Mouse (Mus musculus) skeletal muscle tissue, adult 2 months (tissue): ENCODE results near the gene Sbds.
A peak's percentile ranks its signal among the peaks of the same experiment; 100 is the strongest.
"Not testable (repeated sequence)": the region's sequence is repeated elsewhere in the genome, so short reads cannot be mapped to it uniquely, and the experiment has no call there.

ENCODE experiments used
- DNase-seq: peaks from one replicate; pipeline ENCODE4 v3.0.0-alpha.2; 2012; ENCODE audit warnings: low read depth, low spot score

Gene Sbds

DNA sequence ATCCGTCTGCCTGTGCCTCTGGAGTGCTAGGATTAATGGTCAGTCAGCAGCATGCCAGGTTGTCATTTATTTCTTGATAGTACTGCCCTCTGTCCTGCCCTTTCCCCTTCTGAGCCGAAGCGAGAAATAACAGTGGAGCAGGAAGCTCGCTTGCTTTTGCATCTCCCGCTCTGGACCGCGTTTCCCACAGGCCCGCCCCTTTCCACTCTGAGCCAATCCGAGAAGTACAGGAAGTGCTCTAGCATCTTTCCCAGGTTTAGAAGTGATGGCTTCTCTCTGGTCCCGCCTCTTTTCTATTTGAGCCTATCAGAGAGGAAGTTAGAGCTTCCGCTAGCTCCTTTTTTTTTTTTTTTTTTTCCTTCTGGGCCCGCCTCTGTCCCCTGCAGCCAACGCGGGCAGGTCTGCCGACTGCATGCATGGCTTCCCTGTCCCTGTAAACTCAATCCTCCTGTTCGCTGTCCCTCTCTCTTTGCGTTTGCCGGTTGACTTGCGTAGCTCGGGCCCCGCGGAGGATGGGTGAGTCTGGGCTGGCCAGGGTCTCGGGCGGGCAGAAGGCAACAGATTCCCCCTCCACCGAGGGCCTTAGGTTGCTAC is 1.4 kb upstream of the Sbds start:
- peak; percentile 96 for DNase-seq

DNA sequence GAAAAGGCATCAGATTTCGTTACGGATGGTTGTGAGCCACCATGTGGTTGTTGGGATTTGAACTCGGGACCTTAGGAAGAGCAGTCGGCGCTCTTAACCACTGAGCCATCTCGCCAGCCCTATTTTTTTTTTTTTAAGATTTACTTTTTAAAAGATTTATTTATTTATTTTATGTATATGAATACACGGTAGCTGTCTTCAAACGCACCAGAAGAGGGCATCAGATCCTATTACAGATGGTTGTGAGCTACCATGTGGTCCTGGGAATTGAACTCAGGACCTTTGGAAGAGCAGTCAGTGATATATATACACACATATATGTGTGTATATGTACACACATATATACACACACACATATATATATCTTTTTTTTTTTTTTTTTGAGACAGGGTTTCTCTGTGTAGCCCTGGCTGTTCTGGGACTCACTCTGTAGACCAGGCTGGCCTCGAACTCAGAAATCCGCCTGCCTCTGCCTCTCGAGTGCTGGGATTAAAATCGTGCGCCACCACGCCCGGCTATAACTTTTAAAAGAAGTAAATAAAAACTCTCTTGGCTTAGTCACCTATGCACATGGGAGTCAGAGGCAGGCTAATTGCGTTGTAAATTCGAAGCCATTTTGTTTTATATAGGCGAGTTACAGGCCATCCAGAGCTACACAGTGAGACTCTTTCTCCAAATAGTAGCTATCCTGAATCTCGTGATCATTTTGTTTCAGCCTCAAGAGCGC is 632 bp upstream of the Sbds start:
- DNase-seq, result not testable (repeated sequence)

DNA sequence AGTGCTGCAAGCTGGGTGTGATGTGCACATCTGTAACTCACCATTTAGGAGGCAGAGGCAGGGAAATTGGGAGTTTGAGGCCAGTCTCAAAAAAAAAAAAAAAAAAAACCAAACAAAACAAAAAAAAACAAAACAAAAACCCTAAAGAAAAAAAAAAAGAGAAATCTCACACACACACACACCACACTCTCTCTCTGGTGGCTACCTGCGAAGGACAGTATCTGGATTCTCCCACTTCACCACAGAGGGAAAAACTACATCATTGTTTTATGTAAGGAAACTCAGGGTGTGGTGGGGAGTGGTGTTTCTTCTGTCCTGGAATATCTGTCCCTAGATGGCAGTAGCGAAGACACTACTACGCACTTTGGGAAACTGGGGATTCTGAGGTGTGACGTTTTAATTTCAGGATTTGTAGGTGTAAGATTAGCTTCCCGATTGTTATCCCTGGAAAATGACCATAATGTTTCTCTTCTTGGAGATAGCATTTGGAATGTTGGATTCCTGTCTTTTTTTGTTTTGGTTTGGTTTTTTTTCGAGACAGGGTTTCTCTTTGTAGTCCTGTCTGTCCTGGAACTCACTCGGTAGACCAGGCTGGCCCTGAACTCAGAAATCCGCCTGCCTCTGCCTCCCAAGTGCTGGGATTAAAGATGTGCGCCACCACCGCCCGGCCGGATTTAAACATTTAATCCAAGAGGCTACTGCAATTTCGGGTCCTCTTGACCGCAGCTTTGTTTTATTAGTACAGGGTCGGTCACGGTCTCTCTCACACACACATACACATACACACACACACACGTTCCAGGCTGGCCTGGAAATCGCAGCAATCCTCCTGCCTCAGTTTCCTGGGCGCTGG is 940 bp downstream of the Sbds start:
- DNase-seq, result peak; percentile 32

DNA sequence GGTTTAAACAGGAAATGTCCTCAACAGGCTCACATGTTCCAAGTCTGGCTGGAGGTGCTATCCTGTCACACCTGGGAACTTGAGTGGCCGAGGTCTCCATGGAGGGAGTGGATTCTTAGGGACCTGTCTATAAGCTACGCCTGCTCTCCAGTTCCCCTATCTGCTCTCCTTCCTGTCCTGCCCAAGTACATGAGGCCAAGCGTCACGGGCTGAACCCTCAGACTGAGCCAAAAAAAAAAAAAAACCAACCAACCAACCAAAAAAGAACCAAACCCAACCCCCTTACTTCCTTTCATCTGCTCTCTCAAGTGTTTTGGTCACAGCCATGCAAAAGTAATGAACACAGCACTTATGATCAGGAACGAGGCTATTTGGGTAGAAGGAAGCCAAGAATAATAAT is 7.5 kb downstream of the Sbds start:
- DNase-seq, result no peak

GRCm38 (mm10) chr5:130241426-130241825 is 13.9 kb downstream of the Sbds start:
- DNase-seq, result no peak

- no peak for DNase-seq
These were observed 15.5 kb downstream of the Sbds start for GRCm38 (mm10) chr5:130239856-130240255.

DNA sequence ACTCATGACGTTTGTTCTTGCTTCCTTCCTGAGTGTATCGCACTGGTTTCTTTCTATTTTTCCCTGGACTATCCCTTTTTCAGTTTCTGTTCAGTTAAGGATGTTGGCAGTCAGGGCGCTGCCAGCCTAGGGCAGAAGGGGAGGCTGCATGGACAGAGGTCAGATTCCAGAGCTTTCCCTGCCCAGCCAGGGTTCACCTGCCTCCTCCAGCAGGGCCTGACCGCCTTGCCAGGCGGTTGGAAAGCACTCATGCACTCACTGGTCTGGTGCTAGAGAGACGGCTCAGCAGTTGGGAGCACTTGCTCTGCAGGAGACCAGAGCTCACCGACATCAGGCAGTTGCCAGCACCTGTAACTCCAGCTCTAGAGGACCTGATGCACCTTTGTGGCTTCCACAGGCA is 16.1 kb downstream of the Sbds start:
- no peak for DNase-seq

DNA sequence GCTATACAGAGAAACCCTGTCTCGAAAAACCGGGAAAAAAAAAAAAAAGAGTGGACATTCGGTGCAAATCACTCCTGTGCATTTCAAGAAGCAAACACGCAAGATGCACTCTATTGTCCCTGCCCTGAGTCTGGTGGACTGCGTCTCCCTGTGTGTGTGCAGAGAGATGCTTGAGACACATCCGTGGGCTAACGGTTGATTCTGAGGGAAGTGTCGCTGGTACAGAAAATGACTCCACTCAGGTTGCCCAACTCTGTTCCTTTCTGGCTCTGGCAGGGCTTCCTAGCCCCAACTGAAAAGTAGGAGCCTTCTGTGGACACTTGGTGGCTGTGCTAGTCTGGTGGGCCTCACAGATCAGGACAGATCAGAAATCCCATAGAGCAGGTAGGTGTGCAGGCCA is 19.0 kb downstream of the Sbds start:
- no peak for DNase-seq

DNA sequence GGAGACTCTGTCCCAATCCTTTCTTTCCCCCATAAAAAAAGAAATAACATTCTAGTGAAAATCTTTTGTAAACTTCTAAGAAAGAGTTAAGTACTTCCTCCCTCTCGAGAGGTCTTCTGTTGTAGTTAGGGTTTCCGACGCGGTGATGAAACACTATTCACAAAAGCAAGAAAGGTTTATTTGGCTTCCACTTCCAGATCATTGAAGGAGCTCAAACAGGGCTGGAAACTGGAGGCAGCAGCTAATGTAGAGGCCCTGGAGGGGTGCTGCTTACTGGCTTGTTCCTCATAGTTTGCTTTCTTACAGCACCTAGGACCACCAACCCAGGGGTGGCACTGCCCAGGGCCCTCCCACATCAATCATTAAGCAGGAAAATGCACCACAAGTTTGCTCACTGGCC is 27.2 kb downstream of the Sbds start:
- DNase-seq, result no peak

- DNase-seq, result no peak
These were observed 28.5 kb downstream of the Sbds start for GRCm38 (mm10) chr5:130226790-130227189.

GRCm38 (mm10) chr5:130222146-130223004 is 33.0 kb downstream of the Sbds start:
- DNase-seq, result peak; percentile 83

DNA sequence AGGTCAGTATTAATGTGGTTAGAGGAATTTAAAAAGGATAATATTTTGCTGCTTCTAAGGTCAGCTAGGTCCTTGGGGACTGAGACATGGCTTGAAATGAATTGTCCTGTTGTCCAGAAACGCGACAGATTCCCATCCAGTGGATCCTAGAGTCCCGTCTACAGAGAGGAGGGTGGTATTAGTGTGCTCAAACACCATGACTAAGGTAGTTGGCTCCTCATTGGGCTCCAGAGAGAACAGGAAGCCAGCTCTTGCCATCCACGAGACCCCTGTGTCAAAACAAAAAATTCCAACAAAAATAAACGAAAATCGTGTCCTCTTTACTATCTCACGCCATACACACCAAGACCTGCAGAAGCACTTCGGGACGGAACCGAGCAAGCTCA is 33.6 kb downstream of the Sbds start:
- no peak for DNase-seq

GRCm38 (mm10) chr5:130221316-130221715 is 34.0 kb downstream of the Sbds start:
- no peak for DNase-seq

GRCm38 (mm10) chr5:130218336-130218735 is 37.0 kb downstream of the Sbds start:
- no peak for DNase-seq

DNA sequence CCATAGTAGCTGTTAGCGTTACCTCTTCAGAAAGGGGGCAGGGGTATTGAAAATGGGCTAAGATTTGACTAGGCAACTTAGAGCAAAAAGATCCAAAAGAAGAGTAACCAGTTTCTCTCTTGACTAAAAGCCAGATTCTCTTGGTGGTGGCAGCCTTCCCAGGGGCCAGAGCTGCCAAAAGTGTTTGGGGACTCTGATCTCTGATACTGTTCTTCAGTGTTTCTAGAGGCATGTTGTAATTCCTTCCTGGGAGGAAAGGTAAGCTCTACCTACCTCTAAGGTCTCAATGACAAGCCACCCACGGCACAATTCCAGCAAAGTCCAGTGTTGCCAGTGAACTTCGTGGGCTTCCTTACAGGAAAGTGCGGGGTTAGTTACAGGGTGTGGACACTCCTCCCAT is 37.9 kb downstream of the Sbds start:
- no peak for DNase-seq

DNA sequence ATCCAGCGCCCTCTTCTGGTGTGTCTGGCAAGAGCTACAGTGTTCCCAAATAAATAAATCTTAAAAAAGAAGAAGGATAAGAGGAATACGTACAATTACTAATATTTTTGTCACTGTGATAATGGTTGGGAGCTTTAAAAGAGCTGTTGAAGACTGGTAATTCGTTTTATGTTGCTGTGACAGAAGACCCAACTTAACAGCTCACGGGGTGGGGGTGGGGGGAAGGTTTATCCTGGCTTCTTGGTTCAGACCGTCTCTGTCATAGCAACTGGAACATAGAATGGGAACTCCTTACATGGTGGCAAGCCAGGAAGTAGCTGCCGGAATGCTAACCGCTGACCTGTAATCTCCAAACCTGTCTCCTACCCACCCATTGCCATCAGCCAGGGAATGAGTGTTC is 38.5 kb downstream of the Sbds start, which contains the start of gene Tmem248:
Gene Tmem248, plus strand, starts transcription at position 301 of the 400 bp plus-strand sequence.
- no peak for DNase-seq

DNA sequence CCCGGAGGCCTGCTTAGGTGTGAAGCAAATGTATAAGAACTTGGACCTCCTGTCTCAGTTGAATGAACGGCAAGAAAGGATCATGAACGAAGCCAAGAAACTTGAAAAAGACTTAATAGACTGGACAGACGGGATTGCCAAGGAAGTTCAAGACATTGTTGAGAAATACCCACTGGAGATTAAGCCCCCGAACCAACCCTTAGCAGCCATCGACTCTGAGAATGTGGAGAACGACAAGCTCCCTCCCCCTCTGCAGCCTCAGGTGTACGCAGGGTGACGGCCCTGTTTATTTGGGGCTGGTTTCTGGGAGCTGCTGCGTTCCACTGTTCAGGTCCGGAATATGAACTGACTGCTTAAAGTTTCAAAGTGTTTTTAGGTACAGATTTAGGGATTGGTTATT is 42.4 kb downstream of the Sbds start:
- DNase-seq, result no peak

GRCm38 (mm10) chr5:130207299-130207698 is 48.0 kb downstream of the Sbds start:
- DNase-seq, result no peak

DNA sequence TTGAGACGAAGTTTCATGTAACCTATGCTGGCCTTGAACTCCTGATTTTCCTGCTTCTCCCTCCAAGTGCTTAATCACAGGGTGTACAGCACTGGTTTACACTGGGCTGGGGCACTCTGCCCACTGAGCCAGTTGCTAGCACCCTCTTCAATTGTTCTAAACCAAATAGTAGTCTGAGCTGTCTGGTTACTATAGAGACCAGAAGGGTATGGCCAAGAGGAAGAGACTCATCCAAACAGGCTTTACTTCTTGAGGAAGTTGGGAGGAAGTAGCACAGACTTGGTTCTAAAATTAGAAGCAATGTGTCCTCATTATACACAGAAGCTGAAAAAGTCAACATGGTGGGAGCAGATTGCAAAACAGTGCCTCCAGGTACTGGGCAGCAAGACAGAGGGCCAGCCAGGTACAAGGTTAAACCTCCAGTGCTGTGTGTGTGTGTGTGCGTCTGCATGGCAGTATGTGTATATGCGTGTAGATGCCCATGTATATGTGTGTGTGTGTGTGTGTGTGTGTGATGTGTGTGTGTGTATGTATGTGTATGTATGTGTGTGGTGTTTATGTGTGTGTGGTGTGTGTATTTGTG is 49.8 kb downstream of the Sbds start:
- no peak for DNase-seq

GRCm38 (mm10) chr5:130204560-130204959 is 50.8 kb downstream of the Sbds start:
- DNase-seq, result no peak

DNA sequence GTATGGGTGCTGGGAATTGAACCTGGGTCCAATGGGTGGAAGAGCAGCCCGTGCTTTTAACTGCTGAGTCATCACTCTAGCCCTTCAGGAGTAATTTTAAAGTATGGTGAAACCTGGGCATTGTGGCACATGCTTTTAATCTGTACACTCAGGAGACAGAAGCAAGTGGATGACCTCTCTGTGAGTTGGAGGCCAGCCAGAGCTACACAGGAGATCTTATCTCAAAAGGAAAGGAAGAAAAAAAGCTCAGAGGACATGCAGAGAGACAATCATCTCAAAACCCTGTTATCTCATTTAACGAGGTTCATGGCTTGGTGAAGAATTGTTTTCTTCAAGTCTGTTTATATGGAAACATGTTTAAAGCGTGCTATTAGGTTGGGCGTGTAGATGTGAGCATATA is 51.4 kb downstream of the Sbds start:
- DNase-seq, result no peak
